Mouse (Mus musculus) frontal cortex, adult 2 months (tissue): ENCODE results near the gene Plcd3. TPM values are rescaled to one million over a fixed set of nuclear protein-coding genes. Genes with fewer than 3 reads are reported as not detected.
A peak's percentile ranks its signal among the peaks of the same experiment; 100 is the strongest.

Source experiments
- DNase-seq, 2 experiments: peaks; one replicate each; pipeline ENCODE4 v3.0.0; 2022; ENCODE audit warnings: low spot score in 1 of 2; ENCODE audit errors: extremely low spot score in 1 of 2
- polyA plus RNA-seq: library from polyadenylated mRNA; depleted of rRNA; stranded (reverse); fragments of >200 nt; gene quantifications from 2 replicates; pipeline ENCODE4 v1.2.3, GENCODE M21; 2012; rRNA removed

Plcd3 gene
- 12.3 and 13.3 TPM in 2 replicates for polyA plus RNA-seq

DNA sequence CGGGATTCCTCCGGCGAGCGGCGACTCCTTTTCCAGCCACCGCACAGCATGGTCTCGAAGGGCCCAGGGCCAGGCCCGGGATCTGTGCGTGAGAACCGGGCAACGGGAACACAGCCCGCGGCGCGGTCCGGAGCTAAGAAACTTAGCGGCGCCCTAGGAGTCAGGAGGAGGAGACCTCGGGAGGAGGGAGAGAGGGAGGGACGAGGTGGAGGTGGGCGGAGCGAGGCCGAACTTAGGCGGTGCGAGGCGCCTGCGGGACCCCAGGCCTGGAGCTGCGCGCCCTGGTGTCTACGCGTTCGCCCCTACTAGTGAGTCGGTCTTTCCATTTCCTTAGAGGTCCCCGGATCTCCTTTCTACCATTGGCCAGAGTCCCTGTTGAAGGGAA is at the start of gene Plcd3, which contains the start of gene Acbd4:
Gene Plcd3, minus strand, starts transcription at position 178 of the 385 bp plus-strand sequence.
Gene Acbd4, plus strand, starts transcription at position 202 of the 385 bp plus-strand sequence.
- DNase-seq, result peak in 1 of 2 experiments; percentile 72

DNA sequence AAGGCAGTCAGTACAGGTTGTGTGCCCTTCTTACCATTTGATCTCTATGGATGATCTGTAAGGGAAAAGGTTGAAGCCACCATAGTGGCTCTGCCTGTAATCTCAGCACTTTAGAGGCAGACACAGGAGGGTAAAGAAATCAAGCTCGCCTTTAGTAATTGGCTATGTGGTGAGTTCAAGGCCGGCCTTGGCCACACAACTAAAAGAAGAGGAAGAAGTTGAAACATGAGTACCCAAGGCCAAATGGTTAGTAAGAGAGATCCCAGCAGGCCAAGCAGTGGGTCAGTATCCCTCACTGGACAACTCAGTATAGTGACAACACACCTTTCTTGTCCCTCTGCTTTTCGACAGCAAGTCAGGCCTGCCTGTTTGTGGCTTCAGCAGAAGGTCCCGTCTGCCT is 48.3 kb upstream of the Plcd3 start:
- no peak for DNase-seq

DNA sequence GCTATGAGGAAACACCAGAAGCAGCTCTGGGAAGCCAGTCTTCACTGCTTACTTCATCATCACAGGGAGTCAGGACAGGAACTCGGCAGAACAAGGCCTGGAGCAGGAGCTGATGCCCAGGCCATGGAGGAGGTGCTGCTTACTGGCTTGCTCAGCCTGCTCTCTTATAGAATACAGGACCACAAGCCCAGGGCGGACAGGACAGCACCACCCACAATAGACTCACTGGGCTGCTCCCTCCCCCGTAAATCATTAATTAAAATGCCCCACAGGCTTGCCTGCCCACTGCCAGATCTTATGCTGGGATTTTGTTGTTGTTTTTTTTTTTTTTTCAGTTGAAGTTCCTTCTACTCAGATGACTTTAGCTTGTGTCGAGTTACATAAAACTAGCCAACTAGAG is 46.3 kb upstream of the Plcd3 start:
- no peak for DNase-seq

DNA sequence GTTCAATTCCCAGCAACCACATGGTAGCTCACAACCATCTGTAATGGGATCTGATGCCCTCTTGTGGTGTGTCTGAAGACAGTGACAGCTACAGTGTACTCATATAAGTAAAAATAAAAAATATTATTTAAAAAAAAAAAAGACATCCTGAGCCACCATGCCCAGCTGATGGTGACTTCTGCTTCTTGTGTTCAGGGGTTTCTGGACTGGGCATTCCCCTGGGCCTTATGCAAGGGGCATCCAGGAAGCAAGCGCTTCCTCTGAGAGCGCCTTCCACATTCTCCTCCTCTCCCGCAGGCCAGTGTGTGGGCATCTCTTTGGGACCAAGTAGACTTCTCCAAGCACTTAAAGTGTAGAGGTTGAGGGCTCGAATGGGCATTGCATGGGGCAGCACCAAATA is 44.9 kb upstream of the Plcd3 start:
- DNase-seq, result no peak

DNA sequence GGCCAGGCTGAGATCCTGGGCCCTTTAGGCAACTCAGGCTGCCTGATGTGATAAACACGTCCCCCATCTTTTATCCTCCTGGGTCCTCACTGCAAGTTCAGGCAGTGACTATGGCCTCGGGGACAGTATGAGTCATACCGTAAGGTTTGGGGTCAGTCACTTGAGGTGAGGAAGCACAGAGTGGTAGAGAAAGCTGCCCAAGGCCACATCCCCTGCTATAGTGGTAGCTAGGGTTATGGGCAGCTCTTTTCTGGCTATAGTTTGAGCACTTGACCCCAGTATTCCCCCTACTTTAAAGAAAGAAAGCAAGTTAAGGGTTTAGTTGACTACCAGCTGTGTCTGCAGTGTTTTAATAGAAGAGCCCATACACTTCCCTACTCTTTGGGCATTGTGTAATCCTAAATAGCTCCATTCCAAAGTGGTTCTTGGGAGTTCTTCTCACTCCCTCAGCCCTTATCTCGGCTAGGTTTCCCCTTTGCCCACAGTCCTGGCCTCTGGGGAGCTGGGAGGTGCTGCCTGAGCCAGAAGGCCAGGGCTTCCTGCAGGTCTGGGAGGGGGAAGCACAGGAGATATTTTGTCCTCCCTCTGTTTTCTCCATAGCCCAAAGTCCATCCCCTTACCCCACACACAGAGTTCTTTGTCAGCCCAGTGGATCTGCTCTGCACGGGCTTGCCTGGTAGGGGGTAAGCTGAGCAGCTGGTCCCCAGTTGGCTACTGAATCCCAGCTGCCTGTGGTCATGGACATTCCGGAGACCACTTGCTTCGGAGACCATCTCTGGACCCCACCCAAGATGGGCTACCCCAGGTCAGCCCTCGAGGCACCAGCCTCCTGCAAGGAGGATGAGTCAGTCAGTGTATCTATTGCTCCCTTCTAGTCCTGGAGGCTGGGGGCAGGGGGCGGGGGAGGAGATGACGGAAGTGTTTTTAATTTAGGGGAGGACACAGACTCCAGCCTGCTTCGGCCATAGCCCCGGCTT is 43.1 kb upstream of the Plcd3 start:
- DNase-seq, result no peak

DNA sequence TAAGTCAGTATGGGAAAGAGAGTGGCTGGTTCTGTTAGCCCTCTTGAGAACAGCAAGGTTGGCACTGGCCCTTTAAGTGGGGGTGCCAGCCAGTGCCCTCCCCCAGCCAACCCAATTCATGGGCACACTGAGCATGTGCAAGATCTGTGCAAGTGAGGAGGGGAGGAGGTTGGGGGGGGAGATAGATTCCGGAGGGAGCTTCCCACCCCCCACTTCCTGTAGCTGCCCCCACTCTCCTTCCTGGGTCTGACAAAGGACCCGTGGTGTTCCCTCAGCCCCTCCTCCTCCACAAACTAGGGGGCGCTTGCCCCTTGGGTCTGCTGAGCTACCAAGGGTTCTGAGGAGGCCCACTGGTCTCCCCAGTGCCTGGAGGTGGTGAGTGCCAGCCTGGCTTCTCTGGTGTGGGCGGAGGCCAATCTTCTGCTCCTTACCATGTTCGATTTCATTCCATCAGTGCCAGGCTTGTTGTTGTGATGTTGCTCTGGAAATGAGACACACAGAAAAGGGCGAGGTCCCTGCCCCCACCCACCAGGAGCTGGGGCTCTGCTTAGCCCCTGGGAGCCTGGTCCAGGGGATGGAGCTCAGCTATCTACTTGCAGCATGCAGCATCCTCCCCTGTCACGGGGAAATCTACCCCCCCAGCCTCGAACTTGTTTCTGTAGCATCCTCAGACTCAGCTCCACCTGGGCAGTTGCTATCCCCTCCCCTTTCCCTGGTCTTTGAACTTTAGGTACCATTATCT is 41.2 kb upstream of the Plcd3 start:
- peak; percentile 88 to 94 for DNase-seq

DNA sequence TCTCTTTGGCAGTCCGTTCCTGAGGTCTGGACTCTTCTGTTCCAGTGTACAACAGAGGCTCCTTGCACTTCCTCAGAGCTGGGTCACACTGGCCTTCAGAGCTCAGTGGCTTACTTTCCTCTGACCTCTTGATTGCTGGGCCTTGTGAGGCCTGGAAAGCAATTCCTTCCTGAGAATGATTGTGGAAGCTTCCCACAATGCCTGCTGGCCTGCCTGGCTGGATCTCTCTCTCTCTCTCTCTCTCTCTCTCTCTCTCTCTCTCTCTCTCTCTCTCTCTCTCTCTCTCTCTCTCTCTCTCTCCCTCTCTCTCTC is 40.4 kb upstream of the Plcd3 start:
- DNase-seq, result no peak

DNA sequence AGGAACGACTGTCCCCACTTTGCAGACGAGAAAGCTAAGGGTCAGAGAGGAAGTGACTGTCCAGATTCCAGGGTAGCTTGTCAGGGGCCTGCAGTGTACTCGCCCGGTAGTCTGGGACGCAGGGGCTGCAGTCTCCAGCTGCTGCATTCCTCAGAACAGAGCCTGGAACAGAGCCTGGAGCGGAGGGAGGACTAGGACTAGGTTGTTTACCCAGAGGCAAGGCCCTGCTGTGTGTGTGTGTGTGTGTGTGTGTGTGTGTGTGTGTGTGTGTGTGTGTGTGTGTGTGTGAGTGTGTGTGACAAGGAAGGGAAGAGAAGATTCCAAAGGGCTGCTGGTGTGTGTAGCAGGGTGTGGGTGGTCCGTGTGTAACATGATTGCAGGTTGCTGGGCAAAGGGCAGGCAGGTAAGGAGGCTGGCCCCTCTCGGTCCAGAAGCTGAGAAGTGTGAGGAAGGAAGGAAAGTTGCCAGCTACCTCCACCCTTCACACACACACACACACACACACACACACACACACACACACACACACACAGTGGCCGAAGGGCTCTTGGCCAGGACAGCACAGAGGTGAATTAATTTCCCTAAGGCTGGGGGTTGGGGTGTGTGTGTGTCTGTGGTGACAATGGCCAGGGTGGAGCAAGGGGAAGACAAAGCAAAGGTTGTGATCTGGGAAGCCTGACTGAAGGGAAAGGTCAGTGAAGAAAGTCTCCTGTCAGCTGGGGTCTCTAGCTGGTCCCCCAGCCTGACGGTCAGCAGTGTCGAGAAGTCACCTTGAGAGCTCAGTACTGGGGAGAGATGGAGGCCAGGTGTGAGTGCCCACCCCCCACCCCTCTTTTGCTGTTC is 39.9 kb upstream of the Plcd3 start:
- no peak for DNase-seq

DNA sequence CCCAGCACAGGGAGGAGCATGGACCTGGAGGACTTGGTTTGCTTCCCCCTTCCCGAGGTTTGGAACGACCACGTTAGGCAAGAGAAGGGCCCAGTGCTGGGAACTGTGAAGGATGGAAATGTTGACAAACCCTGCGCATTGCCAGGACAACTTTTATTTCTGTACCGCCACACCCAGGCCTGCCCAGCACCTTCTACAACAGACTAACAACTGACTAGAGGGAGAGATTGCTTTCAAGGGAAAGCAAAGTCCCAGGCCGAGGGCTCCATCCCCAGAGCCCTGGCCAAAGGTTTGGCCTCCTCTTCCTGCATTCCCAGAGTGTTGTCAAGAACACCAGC is 39.3 kb upstream of the Plcd3 start:
- DNase-seq, result no peak

DNA sequence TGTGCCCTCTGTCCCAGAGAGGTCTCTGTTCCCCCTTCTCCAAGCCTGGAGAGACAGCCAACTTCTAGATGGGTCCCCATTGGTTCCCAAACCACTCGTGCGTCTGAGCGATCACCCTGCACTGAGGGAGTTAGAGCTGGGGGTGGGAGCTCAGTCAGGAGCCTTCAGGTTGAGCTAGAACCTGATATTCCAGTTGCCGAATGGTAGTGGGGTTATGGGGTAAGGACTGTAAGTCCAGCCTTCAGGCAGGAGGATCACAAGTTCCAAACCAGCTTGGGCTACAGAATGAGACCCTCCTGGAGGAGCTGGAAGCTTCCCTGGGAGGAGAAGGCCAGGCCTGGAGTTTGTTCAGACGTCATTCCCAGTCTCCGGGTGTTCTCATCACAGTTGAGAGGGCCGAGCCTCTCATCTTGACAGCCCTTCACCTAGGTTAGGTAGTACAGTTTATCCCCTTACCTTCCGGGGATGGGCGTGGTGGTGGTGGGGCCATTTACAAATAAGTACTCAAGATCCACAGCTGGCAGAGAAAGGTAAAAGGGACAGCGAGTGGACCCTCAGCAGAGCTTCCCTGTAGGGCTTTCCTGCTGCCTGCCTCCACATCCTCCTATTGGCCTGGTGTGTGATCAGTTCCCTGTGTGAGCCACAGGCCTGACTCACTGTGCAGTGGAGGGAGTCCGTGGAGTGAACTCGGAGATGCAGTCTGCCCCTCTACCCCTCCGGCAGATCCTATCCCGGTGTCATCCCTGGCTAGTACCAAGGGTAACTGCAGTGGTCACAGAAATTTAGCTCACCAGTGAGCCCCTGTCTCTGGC is 38.7 kb upstream of the Plcd3 start:
- DNase-seq, result no peak

DNA sequence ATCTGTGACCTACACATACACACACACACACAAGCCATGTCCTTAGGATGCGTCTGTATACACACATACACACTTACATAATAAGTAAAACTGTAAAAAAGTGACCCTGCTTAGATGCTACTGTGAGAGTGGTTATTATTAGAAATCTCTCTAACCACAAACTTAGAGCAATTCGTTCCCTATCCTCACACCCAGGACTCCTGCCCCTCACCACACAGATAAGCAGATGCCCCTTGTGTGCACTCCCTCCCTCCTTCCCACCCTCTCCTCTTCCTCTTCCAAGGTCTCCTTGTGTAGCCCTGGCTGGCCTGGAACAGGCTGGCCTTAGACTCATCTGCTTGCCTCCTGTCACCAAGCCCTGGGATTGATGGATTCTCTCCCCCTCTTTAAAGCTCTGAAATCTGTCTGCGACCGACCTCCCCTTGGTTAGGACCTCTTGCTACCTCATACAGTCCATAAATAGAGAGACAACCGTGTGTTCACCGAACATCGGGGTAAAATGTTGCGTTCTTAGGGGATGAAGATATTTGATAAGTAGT is 34.6 kb upstream of the Plcd3 start:
- DNase-seq, result no peak

DNA sequence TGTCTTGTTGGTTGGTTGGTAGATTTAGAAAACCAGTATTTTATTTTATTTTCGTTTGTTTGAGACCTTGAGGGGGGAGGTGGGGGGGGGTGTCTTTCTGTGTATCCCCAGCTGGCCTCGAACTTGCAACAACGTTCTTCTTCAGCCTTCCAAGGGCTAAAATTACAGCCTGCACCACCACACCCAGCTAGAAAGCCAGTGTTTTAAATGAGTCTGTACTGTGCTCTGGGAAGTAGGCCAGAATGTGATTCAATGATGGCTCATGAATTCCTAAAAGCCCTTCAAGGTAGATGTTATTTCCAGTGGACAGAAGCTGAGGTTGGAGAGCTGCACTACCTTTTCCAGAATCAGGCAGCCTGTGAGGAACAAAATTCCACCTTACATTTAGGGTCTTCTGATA is 32.8 kb upstream of the Plcd3 start:
- peak in 1 of 2 experiments; percentile 65 for DNase-seq

DNA sequence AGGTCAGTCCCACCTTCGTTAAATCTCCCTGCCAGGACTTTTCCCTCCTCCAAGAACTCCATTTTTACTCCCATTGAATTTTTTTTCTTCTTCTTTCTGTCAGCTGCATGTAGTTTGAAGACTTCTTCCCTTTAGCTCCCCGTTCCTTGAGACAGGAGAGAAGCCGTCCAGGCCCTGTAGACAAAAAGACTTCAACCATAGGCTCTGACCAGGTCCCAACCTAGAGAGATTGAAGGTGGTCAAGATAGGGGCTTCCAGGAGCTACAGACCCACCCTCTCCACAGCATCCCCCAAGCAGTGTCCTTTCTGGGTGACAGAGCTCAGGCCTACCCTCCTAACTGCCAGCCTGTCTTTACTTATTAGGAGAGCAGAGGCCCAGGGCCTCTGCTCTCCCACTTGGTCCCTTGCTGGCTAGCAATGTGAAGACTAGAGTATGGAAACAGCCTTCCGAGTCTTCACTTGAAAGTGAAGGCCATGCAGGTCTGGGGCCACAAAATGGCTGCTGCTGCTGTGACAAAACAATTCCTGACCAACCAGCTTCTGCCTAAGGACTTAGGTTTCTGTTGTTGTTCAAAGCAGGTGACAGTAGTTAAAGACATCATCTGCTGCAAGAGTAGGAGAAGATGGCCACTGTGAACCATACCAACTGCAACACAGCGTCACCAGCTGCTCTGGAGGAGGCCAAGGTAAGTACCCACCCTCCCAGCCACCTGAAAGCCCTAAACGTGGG is 32.2 kb upstream of the Plcd3 start:
- DNase-seq, result peak in 1 of 2 experiments; percentile 22

DNA sequence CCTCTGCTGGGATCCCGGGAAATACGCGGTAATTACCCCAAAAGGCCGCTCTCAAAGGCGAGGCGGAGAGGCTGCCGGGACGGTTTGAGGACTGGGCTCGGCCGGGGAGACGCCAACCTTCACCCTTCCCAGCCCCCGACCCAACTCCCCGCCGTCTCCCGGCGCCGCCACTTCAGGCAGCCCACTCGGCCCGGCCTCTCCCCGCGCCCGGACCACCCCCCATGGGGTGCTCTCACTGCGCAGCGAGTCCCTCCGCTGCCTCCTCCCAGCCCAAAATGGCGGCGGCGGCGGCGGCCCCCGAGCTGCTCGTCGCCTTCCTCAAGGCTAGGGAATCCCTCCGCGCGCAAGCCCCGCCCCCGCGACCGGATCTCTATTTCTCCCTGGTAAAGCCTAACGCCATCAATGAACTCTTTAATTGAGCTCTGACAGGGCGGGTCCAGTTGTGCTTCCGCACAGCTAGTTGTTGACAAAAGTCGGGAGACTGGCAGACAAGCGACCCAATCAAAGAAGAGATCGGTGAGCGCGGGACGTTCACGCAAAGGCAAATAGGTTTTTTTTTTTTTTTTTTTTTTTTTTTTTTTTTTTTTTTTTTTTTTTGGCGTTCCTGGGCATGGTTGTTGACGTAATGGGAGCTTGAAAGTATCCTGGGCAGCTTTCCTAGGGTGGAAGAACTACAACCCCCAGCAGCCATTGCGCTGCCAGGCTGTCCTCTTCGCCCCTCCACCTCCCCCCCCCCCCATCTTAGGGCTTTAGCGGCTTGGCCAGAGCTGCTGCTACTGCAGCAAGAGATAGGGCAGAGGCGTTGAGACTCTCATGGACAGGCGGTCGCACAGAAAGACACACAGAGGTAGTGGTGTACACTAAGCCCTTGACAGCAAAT is 31.4 kb upstream of the Plcd3 start:
- DNase-seq, result peak; percentile 100

DNA sequence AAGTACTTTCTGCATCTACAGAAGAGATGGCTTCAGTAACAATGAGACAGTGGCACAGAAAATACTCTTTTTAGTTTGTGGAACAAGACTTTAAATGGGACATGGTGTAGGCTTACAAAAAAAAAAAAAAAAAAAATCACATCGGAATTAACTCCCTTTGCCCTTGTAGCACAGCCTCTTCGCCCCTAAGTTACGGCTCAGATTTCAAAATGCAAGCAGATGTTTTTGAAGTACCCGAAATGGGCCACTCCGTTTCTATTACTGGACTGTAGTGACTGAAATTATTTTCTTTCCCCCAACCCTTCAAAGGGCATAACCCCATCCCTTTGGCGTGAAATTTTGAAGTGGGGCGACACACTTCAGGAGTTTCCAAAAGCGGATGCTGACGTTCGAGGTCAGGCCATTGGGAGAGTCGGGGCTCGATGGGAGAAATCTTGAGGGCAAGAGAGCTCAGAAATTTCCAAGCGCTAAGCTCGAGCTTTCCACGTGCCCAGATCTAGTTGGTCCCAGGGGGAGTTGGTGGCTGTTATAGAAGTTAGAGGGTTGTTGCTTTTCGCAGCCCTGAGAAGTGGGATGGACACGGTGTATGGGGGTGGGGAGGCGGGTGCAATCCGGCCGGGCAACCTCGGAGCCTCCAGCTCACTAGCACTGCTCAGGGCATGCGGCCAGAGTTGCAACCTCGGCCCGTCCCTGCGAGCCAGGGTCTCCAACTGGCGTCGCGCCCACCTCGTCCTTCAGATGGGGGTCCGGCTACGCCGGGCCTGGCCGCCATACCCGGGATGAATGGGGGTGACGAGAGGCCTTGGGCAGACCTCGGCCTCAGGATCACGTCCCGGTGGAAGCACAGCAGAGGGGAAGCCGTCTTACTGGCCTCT is 30.5 kb upstream of the Plcd3 start, which contains the start of gene Hexim2:
Gene Hexim2, plus strand, starts transcription at position 729 of the 875 bp plus-strand sequence.
- DNase-seq, result peak in 1 of 2 experiments; percentile 48

DNA sequence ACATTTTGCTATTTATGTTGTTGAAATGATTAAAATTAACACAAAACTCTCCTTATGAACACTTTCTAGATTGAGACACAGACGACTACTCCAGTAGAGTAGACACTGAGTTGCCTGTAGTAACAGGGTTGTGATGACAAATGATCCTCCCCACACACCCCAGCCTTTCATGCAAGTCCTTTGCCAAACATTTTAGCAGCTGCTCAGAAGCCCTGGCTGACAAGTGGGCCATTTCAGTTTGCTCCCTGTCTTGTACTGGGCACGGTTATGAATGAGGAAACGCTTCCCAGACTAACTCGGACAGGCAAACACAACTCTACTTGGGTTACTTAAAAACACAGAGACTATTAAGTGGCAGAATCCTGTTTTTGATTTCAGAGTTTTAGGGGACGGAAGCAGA is 18.9 kb upstream of the Plcd3 start:
- DNase-seq, result no peak

DNA sequence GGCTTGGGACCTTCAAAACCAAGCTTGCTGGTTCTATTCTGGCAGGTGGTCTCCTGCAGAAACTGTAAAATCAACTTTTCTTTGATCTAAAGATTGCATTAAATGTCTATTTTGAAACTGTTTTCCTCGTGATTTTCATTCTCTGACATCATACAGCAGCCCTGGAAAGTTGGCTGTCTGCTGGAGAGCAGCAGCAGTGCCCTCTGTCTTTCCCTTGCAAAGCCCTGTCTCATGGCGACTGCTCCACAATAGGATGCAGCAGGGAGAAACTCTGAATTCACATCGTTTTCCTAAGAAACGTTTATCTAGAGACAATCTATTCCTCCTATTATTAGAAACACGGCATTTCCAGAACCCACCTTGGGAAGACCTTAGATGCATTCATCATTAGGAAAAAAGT is 18.2 kb upstream of the Plcd3 start:
- no peak for DNase-seq
